ENCODE assay signal across 16 mouse cellular contexts in the genomic region with DNA sequence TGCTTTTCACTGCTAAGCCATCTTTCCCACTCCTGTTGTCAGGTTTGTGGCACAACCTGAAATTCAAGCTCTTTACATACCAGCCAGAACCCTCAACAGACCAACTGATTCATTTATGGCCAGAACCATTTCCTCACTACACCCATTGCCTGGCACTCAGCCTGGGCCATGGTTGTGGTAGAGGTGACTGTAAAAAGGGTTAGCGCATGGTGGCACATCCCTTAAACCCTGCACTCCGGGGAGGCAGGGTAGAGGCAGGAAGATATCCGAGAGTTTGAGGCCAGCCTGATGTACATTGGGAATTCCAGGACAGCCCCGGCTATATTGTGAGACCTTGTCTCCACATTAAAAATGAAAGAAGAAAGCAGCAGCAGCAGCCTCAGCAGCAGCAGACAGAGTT. TPM values are rescaled to one million over a fixed set of nuclear protein-coding genes. Genes with fewer than 3 reads are reported as not detected.
DNase-seq lines count a peak whose midpoint lies in the region; TF ChIP-seq lines count a peak whose summit lies in the region.
"Had no signal": no experiment of that assay in that cellular context is flagged by ENCODE, and none has a peak within 500 bp of the region (broad histone marks: within the 10 kb centered on the region; RNA-seq: fewer than 3 reads in every experiment).

No protein-coding gene starts in this region.

- no peaks in the 10 kb centered on the region for H3K36me3 ChIP-seq in kidney, adult 2 months (ENCODE audit: control insufficient read depth, insufficient read depth, low read length)
- no peaks in the 10 kb centered on the region for H3K36me3 ChIP-seq in limb, embryonic 10.5 days
- H3K36me3 ChIP-seq: G1E had no signal

- TF ChIP-seq CTCF in kidney, adult 2 months (conservative IDR thresholded peaks at IDR 0.05; ENCODE audit: insufficient read depth, insufficient read length, low read depth, low read length) = no peak

- H3K27me3 ChIP-seq in kidney, adult 2 months (replicated peaks; ENCODE audit: control insufficient read depth, insufficient read depth, low read length) = no peaks in the 10 kb centered on the region
- H3K27me3 ChIP-seq in limb, embryonic 10.5 days (ENCODE audit: low read depth, poor library complexity, severe bottlenecking) = no peaks in the 10 kb centered on the region

- peak; percentile 33 for DNase-seq in cerebellum, adult 9-10 months
- no peak for DNase-seq in cerebellum, adult 18-20 months
- no peak for DNase-seq in kidney, adult 2 months
- no peak for DNase-seq in kidney, adult 18-20 months
- DNase-seq in 416B (ENCODE audit: low read depth) = peak; percentile 52
- no peak for DNase-seq in limb, embryonic 10.5 days (ENCODE audit: low spot score)
- no peak for DNase-seq in layer of hippocampus, postnatal 10 days (ENCODE audit: low spot score in 2 of 2)
- no peak for DNase-seq in layer of hippocampus, postnatal 25 days (ENCODE audit: extremely low spot score in 1 of 2, low spot score in 1 of 2)
- DNase-seq: cerebellum, postnatal 10 days; retina, postnatal 1 day; thymus, adult 2 months had no signal

- no peak overlapping the region for H3K4me3 ChIP-seq in kidney, adult 2 months (ENCODE audit: insufficient read depth, low read depth, low read length)
- H3K4me3 ChIP-seq in limb, embryonic 10.5 days = no peak overlapping the region
- H3K4me3 ChIP-seq: layer of hippocampus, adult 2 months had no signal

- no peaks in the 10 kb centered on the region for H3K9me3 ChIP-seq in limb, embryonic 10.5 days (replicated peaks)
- H3K9me3 ChIP-seq: G1E had no signal

- peaks cover 3% of the 10 kb centered on the region; the same call in 1 of the 2 replicates for H3K4me1 ChIP-seq in kidney, adult 2 months (ENCODE audit: control insufficient read depth, insufficient read depth, low read length)
- peaks cover 74% of the 10 kb centered on the region for H3K4me1 ChIP-seq in limb, embryonic 10.5 days

- peak overlapping the region; percentile 28 for H3K27ac ChIP-seq in kidney, adult 2 months (ENCODE audit: insufficient read depth, low read depth, low read length)
- H3K27ac ChIP-seq in limb, embryonic 10.5 days = peak overlapping the region; percentile 94
- H3K27ac ChIP-seq: liver, embryonic 14.5 days had no signal

- no peak for TF ChIP-seq POLR2A in kidney, adult 2 months (IDR thresholded peaks at IDR 0.05; ENCODE audit: low read depth, low read length)

- 78% methylated on average over 4 of the region's 4 CpGs for WGBS in kidney, adult 2 months
- 93% methylated on average over 4 of the region's 4 CpGs for WGBS in limb, embryonic 10.5 days

RNA-seq across cellular contexts. Expression of a gene that starts 16.8 kb away (rescaled TPM):
- polyA plus RNA-seq in kidney, adult 2 months (2012; rRNA removed) = not detected in 2 replicates
- polyA plus RNA-seq in limb, embryonic 10.5 days (2016; fragmentation: Nextera tagmentation; extraction: Ambion mirVana) = 0.14 TPM in 1 of 2 replicates, not detected in the other
- 1 to 10 TPM; 1.0 to 1.8 TPM for total RNA-seq in layer of hippocampus, postnatal 10 days (2021)
- under 1 TPM; 0.86 to 0.87 TPM for total RNA-seq in layer of hippocampus, postnatal 25 days (2021)
- total RNA-seq: G1E had no signal
- polyA plus RNA-seq: G1E; neural tube, embryonic 11.5 days; spleen, adult 2 months had no signal

Comparison
In these comparisons a context has a peak if more than half of its experiments do, and no peak if none do; other contexts are left out.
1. DNase-seq: peak in cerebellum, adult 9-10 months (single experiment) and 416B (single experiment); none in cerebellum, adult 18-20 months (0 of 2), kidney, adult 2 months (single experiment), kidney, adult 18-20 months (single experiment), limb, embryonic 10.5 days (single experiment), layer of hippocampus, postnatal 10 days (0 of 2) and layer of hippocampus, postnatal 25 days (0 of 2).